Mouse (Mus musculus) cerebellum, postnatal 25 days (tissue): Measurements from ENCODE around the gene Tmem213.

Source experiments
- DNase-seq, 2 experiments: peaks; one replicate each; pipeline ENCODE4 v3.0.0; 2021; ENCODE audit warnings: mixed read lengths in 2 of 2

Gene Tmem213

GRCm38 (mm10) chr6:38118341-38118740 lies 9.3 kb downstream of the Tmem213 start:
- no peak for DNase-seq

GRCm38 (mm10) chr6:38120681-38121371 lies 11.8 kb downstream of the Tmem213 start:
- no peak for DNase-seq

GRCm38 (mm10) chr6:38121843-38122242 lies 12.8 kb downstream of the Tmem213 start:
- DNase-seq, result no peak

GRCm38 (mm10) chr6:38122791-38123190 lies 13.7 kb downstream of the Tmem213 start:
- no peak for DNase-seq

DNA sequence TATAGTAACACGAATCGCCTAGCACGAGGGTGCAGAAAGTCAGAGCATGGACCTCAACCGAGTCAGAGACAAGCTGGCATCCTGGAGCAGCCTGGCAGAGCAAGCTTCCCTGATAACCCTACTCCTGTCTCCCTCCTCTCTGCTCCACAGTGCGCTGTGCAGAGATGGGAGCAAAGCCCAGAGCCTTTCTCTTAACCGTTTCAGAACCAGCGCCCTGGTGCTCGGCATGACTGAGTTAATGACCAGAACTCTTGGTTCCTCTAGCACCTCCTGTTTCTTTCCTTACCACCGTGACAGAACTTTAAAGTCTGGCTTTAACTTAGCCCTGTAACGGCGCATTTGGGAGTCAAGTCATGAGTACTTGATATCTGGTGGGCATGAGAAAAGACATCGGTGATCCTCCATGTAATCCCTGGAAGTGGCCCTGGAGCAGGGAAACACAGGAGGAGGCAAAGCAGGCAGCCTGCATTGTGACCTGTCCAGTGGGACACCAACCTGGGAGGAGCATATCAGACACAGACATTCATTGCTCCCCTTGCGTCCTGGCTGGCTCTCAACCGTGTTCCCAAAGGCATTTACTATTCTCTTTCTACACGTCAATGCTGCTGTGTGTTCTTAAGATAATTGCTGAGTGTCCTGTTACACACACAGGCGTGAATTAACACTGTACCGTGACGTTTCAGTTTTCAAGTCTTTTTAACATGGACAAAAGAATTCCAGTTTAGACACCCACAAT lies 14.6 kb downstream of the Tmem213 start:
- DNase-seq, result no peak

DNA sequence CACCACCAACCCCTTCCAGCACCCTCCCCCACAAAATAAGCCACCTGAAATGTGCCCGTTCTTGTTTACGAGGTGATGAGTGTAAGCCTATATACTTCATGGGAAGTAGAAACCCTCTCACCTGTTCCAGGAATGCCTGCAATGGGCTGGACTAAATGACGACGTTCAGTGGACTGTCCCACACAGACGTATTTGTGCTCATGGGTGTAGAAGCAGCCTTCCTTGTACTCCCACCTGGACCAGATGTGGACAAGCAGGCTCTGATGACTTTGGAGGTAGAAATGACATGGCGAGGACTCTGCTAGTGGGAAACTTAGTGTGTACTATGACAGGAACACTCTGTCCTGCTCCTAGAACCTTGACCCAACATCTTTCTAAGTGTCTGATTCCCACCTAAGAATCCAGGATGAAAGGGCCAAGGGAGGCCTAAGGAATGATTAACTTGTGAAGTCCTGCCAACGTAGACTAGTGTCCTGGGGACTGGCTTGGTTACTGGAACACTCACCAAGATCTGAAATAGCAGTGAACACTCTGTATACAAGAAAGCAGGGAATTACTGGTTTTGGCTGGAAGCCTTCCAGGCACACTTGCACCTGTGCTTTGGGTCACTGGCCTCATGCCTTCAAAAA lies 15.3 kb downstream of the Tmem213 start, which contains the start of gene Atp6v0a4:
TSS of gene Atp6v0a4 (minus strand) at position 380 of the 629 bp plus-strand sequence.
- no peak for DNase-seq

DNA sequence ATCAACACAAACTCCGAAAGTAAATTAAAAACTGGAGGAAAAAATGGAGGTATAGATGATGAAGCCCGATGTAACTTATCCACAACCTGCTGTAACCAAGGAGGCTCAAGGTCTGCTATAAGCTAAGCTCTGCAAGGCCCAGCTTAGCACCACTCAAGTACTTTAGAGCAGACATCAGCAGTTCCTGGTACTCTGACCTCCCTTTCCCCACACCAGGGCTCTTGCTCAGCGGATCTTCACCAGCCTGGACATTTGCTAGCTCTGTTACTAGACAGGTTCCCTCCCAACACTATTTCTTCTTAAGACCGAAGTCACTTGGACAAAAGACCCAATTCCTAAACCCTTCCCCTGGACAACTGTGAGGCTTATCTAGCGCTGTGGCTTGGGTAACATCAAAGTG lies 15.8 kb downstream of the Tmem213 start:
- no peak for DNase-seq

DNA sequence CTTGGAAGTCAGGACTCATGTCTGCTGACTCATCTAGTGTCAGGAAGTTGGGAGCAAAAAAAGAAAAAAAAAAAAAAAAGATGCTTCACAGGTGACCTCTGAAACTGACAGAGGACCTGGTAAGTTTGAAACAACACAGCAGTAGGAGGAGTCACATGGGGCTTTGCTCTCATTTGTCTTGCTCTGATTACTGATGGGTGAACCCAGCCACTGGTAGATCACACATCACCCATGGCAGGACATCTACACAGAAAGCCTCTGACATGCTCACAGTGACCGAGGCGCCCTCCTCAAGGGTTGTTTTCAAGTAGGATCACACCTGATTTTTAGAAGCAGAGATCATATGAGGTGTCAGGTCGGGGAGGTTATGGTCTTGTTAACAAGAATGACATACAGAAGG lies 16.4 kb downstream of the Tmem213 start:
- DNase-seq, result no peak

DNA sequence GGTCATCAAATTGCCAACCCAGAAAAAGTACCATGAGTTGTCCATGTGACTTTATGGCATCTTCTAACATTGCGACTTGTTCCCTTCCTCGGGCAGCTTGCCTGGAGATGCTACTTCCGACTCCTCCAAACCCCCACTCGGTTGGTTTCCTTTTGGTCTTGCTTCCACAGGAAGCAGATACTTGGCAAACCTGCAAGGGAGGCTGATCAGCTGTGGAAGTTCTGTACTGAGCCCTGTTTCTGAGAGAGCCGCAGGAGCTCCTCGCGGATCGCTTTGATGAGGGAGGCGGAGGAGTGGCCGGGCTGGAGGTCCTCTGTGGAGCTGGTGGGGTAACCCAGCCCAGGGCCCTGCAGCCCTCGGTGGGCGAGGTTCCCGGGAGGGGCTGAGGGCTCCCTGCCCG lies 19.1 kb downstream of the Tmem213 start:
- DNase-seq, result no peak

- DNase-seq, result no peak
Observed at GRCm38 (mm10) chr6:38129883-38130282, 20.8 kb downstream of the Tmem213 start.

DNA sequence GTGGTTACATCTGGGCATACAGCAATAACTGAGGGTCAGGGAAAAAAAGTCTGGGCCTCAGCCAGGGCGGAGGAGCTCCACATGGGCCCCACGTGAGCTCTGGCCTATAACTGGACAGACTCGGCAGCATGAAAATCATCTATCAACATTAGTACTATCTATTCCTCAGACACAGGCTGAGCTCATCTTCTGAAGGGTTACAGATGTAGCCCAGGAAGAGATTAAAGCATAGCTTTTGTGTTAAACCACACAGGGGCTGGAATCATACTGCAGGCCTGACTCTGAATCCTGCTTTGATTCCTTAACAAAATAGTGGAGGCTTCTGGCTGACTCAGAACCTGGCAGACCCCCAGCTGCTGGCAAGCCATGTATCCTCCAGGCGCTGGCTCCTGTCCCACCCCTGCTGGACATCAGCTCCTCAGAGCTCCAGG lies 22.8 kb downstream of the Tmem213 start:
- DNase-seq, result peak; percentile 80 to 88

DNA sequence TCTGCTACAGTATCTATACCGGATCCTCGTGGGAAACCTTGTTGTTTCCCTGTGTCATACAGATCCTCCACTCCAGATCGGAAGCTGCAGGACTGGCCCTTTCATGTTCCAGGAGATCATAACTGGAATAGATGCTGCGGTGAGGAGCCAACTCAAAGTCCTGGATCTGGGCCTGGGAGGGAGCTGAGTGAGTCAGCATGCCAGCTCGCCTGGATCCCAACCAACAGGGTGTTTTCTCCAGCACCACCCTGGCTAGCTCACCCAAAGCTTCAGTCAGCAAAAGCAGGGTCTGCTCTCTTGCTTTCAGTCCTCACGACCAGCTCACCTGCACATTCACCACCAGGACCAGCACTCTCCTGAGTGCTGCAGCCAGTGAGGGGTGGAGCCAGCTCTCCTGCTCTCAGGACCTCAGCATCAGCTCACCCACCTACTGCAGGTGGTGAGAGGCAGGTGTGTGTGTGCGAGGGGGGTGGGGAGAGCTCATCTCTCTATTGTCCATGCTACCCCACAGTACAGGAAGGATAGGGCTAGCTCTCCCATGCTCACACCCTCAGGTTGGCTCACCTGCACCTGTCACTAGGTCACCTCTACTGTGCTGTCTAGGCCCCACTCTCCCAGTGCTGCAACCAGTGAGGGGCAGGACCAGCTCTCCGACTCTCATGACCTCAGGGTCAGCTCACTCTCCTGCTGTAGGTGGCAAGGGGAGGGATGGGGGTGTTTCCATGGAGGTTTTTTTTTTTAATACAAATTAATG lies 25.9 kb downstream of the Tmem213 start:
- peak; percentile 75 to 82 for DNase-seq

- no peak for DNase-seq
Observed at GRCm38 (mm10) chr6:38139086-38139485, 30.0 kb downstream of the Tmem213 start.

- no peak for DNase-seq
Observed at GRCm38 (mm10) chr6:38140402-38140801, 31.3 kb downstream of the Tmem213 start.

GRCm38 (mm10) chr6:38144161-38144998 lies 35.3 kb downstream of the Tmem213 start:
- DNase-seq, result no peak

- no peak for DNase-seq
Observed at GRCm38 (mm10) chr6:38145463-38146065, 36.5 kb downstream of the Tmem213 start.

DNA sequence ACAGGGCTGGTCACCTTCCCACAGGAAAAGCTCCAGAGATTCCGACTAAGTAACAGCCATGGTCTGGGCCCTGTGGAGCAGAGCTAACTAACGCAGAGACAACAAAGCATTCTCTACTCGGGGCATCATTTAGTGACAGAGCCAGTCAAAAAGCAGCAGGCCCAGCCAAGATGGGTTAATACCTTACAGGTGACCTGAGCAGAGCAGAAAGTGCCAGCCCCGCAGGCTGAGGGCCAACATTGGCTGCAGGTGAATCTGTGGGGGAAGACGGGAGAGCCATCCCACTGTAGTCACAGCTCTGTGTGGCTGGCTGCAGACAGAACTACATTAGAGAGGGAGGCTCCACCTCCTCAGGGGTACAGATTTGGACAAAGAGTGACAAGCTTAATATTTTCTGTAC lies 38.2 kb downstream of the Tmem213 start:
- DNase-seq, result no peak

DNA sequence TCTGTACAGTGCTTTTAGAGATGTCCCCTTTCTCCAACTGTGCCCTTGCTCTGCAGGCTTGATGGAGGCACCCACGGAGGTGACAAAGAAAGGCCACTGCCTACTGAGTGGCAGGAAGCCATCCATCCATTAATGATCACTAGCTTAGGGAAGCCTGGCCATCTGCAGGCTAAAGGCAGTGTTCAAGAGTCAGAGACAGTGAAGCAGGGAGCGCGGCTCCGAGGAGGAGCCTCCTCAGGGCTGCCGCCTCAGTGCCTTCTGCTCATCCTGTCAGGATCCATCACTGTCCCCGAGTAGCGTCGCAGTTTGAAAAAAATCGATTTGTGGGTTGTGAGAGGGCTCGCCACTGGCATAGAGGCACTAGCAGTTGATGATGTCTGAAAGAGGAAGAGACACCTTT lies 39.6 kb downstream of the Tmem213 start:
- no peak for DNase-seq

DNA sequence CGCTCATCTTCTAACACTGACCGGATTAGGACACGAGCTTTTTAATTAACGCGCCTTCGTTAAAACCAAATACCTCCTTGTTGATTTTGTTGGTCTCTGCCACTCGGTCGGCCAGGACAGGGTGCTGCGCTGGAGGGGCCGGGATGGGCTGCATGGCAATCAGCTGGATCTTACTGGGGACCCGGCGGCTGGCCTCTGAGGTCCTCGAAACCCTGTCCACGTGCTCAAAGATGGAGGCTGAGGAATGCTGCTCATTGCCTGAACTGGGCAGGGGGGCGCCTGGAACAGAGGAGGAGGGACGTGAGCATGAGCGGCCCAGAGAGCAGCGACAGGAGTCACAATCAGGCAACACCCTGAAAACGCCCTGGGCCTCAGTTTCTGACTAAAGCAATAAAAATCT lies 40.4 kb downstream of the Tmem213 start:
- DNase-seq, result no peak

DNA sequence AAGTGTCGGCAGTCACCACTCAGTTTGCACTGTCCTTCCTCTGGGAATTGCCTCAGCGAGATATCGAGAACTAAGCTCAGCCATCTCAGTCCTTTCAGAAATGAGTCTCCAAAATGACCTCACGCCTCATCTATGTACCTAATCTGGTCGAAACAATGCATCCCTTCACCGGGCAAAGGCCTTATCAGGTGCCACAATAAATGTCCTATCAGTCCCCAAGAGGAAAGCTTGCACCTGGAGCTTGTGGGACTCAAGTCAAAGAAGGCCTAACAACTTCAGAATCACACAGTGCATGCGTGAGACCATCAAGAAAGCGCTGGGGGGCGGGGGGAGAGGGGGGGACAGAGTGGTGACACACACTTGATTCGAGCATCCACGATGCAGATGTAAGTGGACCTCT lies 43.2 kb downstream of the Tmem213 start:
- DNase-seq, result no peak

DNA sequence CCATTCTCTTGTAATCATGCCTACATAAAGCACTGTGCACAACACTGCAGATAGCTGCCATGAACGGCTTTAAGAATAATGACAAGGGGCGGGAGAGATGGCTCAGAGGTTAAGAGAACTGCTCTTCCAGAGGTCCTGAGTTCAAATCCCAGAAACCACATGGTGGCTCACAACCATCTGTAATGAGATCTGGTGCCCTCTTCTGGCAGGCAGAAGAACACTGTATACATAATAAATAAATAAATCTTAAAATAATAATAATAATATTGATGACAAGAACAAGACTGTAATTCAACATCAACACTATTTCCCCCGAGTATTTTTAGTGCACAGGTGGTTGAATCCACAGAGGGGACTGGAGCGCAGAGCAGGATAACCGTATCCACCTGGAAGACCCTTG lies 47.1 kb downstream of the Tmem213 start:
- no peak for DNase-seq

GRCm38 (mm10) chr6:38157925-38158324 lies 48.9 kb downstream of the Tmem213 start:
- DNase-seq, result no peak
